Mouse (Mus musculus): ENCODE data around the gene Arap2.

Gene Arap2

GRCm38 (mm10) chr5:62765784-62766701 lies at the start of gene Arap2:
TSS of gene Arap2 (minus strand) at chr5:62766159.
- no peak for DNase-seq (ENCODE audit: low read depth, low spot score)

GRCm38 (mm10) chr5:62815741-62816140 lies 49.8 kb upstream of the Arap2 start:
- peak; percentile 3 for DNase-seq (ENCODE audit: low read depth, low spot score)

GRCm38 (mm10) chr5:62814072-62814414 lies 48.1 kb upstream of the Arap2 start:
- DNase-seq (ENCODE audit: low read depth, low spot score), result no peak

- DNase-seq (ENCODE audit: low read depth, low spot score), result no peak
Observed at GRCm38 (mm10) chr5:62813402-62814071, 47.6 kb upstream of the Arap2 start, which contains the start of gene Dthd1. TSS of gene Dthd1 (plus strand) at chr5:62813823.

- no peak for DNase-seq (ENCODE audit: low read depth, low spot score)
Observed at GRCm38 (mm10) chr5:62792776-62793175, 26.8 kb upstream of the Arap2 start.

GRCm38 (mm10) chr5:62790921-62791564 lies 25.1 kb upstream of the Arap2 start:
- DNase-seq (ENCODE audit: low read depth, low spot score), result no peak

- peak; percentile 15 for DNase-seq (ENCODE audit: low read depth, low spot score)
Observed at GRCm38 (mm10) chr5:62786809-62787208, 20.9 kb upstream of the Arap2 start.

GRCm38 (mm10) chr5:62778682-62779081 lies 12.7 kb upstream of the Arap2 start:
- DNase-seq (ENCODE audit: low read depth, low spot score), result no peak

- DNase-seq (ENCODE audit: low read depth, low spot score), result no peak
Observed at GRCm38 (mm10) chr5:62777804-62778203, 11.8 kb upstream of the Arap2 start.

GRCm38 (mm10) chr5:62771775-62772599 lies 6.0 kb upstream of the Arap2 start:
- no peak for DNase-seq (ENCODE audit: low read depth, low spot score)

- no peak for DNase-seq (ENCODE audit: low read depth, low spot score)
Observed at GRCm38 (mm10) chr5:62765459-62765783, 538 bp downstream of the Arap2 start.

GRCm38 (mm10) chr5:62764161-62764560 lies 1.8 kb downstream of the Arap2 start:
- DNase-seq (ENCODE audit: low read depth, low spot score), result no peak

GRCm38 (mm10) chr5:62763046-62763445 lies 2.9 kb downstream of the Arap2 start:
- no peak for DNase-seq (ENCODE audit: low read depth, low spot score)

GRCm38 (mm10) chr5:62762298-62762960 lies 3.5 kb downstream of the Arap2 start:
- no peak for DNase-seq (ENCODE audit: low read depth, low spot score)

- no peak for DNase-seq (ENCODE audit: low read depth, low spot score)
Observed at GRCm38 (mm10) chr5:62760791-62761504, 5.0 kb downstream of the Arap2 start.

- DNase-seq (ENCODE audit: low read depth, low spot score), result no peak
Observed at GRCm38 (mm10) chr5:62755808-62756527, 10.0 kb downstream of the Arap2 start.

- no peak for DNase-seq (ENCODE audit: low read depth, low spot score)
Observed at GRCm38 (mm10) chr5:62752934-62753333, 13.0 kb downstream of the Arap2 start.

- DNase-seq (ENCODE audit: low read depth, low spot score), result no peak
Observed at GRCm38 (mm10) chr5:62751692-62752091, 14.3 kb downstream of the Arap2 start.

GRCm38 (mm10) chr5:62748168-62748567 lies 17.8 kb downstream of the Arap2 start:
- DNase-seq (ENCODE audit: low read depth, low spot score), result no peak

All from 3T3-L1 (cell line).